Mouse (Mus musculus): ENCODE data around the gene Tex13a. TPM values are rescaled to one million over a fixed set of nuclear protein-coding genes. Genes with fewer than 3 reads are reported as not detected.

Gene Tex13a
- total RNA-seq (2021), result not detected

GRCm38 (mm10) chrX:138209480-138209879 is at the start of gene Tex13a:
TSS of gene Tex13a (minus strand) at chrX:138209580.
- DNase-seq (ENCODE audit: extremely low spot score in 1 of 2, low spot score in 1 of 2), result no peak

- DNase-seq (ENCODE audit: extremely low spot score in 1 of 2, low spot score in 1 of 2), result no peak
Measured at GRCm38 (mm10) chrX:138234626-138235025, 25.2 kb upstream of the Tex13a start.

- no peak for DNase-seq (ENCODE audit: extremely low spot score in 1 of 2, low spot score in 1 of 2)
Measured at GRCm38 (mm10) chrX:138170146-138170545, 39.2 kb downstream of the Tex13a start.

All from layer of hippocampus, postnatal 25 days (tissue).